Mouse (Mus musculus): ENCODE data around the gene Ddx51. TPM values are rescaled to one million over a fixed set of nuclear protein-coding genes. Genes with fewer than 3 reads are reported as not detected.
A peak's percentile ranks its signal among the peaks of the same experiment; 100 is the strongest.

Gene Ddx51
- total RNA-seq (2014; fragmentation: Nextera tagmentation) (12.0 and 68.1 TPM in 2 replicates), total RNA-seq (2017) (9.7 and 9.9 TPM in 2 replicates)

- peak; percentile 85 for ATAC-seq (replicated peaks; ENCODE audit: poor library complexity, severe bottlenecking)
These were observed at the start of gene Ddx51, which contains the start of gene Noc4l for GRCm38 (mm10) chr5:110652719-110653648. Gene Ddx51, plus strand, starts transcription at chr5:110653451. Gene Noc4l, minus strand, starts transcription at chr5:110653417.

- no peak for ATAC-seq (replicated peaks; ENCODE audit: poor library complexity, severe bottlenecking)
These were observed 48.9 kb upstream of the Ddx51 start for GRCm38 (mm10) chr5:110604311-110604710.

GRCm38 (mm10) chr5:110605531-110606221, 47.6 kb upstream of the Ddx51 start:
- peak; percentile 22; the same call in 1 of the 2 replicates for ATAC-seq (replicated peaks; ENCODE audit: poor library complexity, severe bottlenecking)

- ATAC-seq (replicated peaks; ENCODE audit: poor library complexity, severe bottlenecking), result no peak
These were observed 45.5 kb upstream of the Ddx51 start for GRCm38 (mm10) chr5:110607767-110608166.

DNA sequence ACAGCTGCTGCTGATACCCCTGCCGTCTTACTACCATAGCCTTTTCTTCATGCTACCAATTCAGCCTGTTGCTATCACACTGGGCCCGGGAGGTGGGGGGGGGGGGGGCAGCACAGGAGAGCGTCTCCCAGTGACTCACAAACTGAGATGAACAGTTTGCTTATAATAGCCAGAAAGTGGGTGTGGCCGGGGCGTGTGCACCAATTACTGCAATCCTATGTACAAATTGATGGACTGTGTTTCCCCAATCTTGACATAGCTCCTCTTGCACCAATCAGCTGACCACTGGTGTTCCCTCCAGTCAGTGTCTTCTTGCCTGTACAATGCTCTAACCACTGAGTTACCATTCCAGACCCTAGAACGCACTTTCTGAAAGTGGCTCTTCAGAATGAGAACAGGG, 44.9 kb upstream of the Ddx51 start:
- ATAC-seq (replicated peaks; ENCODE audit: poor library complexity, severe bottlenecking), result peak; percentile 42

GRCm38 (mm10) chr5:110608941-110609340, 44.3 kb upstream of the Ddx51 start:
- ATAC-seq (replicated peaks; ENCODE audit: poor library complexity, severe bottlenecking), result no peak

DNA sequence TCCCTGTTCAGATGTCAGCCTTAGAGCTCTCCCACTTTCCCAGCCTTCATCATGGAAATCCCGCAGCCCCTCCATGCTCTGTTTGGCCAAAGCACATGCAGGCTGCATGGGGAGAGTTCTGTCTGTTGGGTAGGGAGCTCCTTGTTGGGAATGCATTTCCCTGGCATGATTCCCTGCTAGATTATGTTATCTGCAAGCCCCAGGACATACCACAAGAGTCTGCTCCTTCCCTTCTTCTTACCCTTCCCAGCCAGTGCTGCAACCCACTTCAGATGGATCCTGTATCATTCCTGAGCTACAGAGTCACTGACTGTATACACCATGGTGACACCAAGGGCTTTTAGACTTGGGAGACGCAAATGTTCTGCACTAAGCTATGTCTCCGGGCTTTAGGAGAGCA, 43.8 kb upstream of the Ddx51 start:
- ATAC-seq (replicated peaks; ENCODE audit: poor library complexity, severe bottlenecking), result no peak

- ATAC-seq (replicated peaks; ENCODE audit: poor library complexity, severe bottlenecking), result no peak
These were observed 43.4 kb upstream of the Ddx51 start for GRCm38 (mm10) chr5:110609868-110610267.

- no peak for ATAC-seq (replicated peaks; ENCODE audit: poor library complexity, severe bottlenecking)
These were observed 42.8 kb upstream of the Ddx51 start for GRCm38 (mm10) chr5:110610484-110610883.

- ATAC-seq (replicated peaks; ENCODE audit: poor library complexity, severe bottlenecking), result no peak
These were observed 41.7 kb upstream of the Ddx51 start for GRCm38 (mm10) chr5:110611435-110612158.

DNA sequence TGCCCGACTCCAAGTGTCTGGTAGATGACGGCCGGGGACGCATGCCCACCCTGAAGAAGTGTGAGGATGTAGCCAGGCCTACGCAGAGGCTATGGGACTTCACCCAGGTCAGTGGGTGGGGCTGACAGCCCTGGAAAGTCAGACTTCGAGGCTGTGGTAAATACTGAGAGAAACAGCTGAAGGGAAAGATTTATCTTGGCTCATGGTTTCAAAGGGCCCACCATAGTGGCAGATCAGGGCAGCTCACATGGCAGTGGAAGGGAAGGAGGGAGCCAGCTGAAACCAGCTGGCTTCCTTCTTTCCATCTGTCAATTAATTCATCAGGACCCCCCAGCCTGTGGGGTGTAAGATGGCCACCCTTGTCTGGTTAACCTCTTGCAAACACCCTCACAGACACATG, 34.0 kb upstream of the Ddx51 start:
- no peak for ATAC-seq (replicated peaks; ENCODE audit: poor library complexity, severe bottlenecking)

- ATAC-seq (replicated peaks; ENCODE audit: poor library complexity, severe bottlenecking), result no peak
These were observed 28.9 kb upstream of the Ddx51 start for GRCm38 (mm10) chr5:110624319-110624718.

GRCm38 (mm10) chr5:110627351-110627750, 25.9 kb upstream of the Ddx51 start:
- ATAC-seq (replicated peaks; ENCODE audit: poor library complexity, severe bottlenecking), result no peak

- no peak for ATAC-seq (replicated peaks; ENCODE audit: poor library complexity, severe bottlenecking)
These were observed 25.1 kb upstream of the Ddx51 start for GRCm38 (mm10) chr5:110628156-110628555.

GRCm38 (mm10) chr5:110629525-110630120, 23.6 kb upstream of the Ddx51 start:
- ATAC-seq (replicated peaks; ENCODE audit: poor library complexity, severe bottlenecking), result no peak

DNA sequence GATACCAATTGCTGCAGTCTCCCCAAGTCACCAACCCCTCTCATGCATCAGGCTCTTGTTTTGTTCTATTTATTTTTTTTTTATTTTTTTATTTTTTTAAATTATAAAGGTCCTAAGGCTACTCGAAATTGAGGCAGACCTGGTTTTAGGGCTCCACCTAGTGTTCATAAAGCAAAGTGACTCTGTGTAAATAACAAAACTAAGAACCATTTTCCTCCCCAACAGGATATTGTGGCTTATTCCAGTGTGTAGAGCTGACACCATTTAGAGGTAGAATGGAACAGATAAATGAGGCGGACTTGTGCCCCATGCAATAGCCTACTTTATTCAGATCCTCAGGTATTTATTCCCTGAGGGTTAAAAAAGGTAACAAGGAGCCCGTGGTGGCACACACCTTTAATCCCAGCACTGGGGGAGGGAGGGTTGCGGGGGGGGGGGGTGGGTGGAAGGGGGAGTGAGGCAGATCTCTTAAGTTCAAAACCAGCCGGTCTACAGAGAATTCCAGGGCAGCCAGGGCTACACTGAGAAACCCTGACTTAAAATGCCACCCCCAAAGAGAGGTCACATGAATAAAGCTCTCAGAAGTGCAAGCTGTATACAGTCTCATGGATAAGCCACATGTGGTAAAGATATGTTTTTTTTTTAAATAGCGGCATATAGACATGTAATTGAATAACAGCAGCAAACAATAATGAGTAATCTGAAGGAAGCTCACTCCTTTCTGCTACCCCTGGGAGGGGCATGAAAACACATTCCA, 17.1 kb upstream of the Ddx51 start:
- ATAC-seq (replicated peaks; ENCODE audit: poor library complexity, severe bottlenecking), result peak; percentile 63

- no peak for ATAC-seq (replicated peaks; ENCODE audit: poor library complexity, severe bottlenecking)
These were observed 14.8 kb upstream of the Ddx51 start for GRCm38 (mm10) chr5:110638306-110639074.

DNA sequence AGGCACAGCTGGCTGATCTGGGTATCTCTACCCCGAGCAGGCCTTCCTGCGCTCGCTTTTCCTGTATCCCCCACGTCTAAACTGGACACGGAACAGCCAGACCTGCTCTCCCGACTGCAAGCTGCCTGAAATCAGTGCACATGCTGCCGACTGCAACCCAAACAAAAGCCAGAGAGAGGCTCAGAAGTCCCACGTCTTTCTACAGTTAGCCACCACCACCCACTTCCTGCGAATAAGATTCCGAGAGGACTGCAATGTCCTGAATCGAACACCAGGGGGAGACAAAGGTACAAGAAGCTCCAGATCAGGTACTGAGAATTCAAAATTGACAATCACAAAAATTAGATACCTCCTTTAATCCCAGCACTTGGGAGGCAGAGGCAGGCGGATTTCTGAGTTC, 13.8 kb upstream of the Ddx51 start:
- peak; percentile 91 for ATAC-seq (replicated peaks; ENCODE audit: poor library complexity, severe bottlenecking)

- no peak for ATAC-seq (replicated peaks; ENCODE audit: poor library complexity, severe bottlenecking)
These were observed 6.9 kb upstream of the Ddx51 start for GRCm38 (mm10) chr5:110646377-110646776.
